Mouse (Mus musculus): ENCODE results near the gene Nsd2.

DNA sequence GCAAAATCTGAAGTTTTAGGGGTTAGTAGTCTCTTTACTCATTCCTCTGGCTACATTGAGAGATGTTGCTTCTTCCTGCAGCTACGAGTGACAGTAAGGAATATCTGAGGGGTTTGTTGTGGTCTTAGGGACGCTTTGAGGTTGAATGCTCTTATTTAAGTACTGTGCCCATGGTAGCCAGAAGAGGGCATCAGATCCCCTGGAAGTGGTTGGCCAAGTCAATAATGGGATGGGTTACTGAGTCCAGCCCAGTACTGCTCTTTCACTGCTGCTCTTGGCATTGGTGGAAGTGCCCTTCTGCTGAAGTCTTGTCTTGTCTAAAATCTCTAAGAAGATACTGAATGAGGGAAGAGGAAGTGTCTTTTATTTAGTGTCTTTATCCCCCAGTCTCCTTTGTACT is 33.5 kb downstream of the Nsd2 start:
- no peak for TF ChIP-seq ZNF384 (IDR thresholded peaks at IDR 0.05; ENCODE audit: low read depth, low read length)
- TF ChIP-seq CHD2 (IDR thresholded peaks at IDR 0.05; ENCODE audit: low read depth, low read length) = no peak
- no peak for TF ChIP-seq HCFC1 (IDR thresholded peaks at IDR 0.05; ENCODE audit: borderline replicate concordance, insufficient read depth, low read length)
- no peak for TF ChIP-seq MAFK (IDR thresholded peaks at IDR 0.05; ENCODE audit: insufficient read depth, low read depth, low read length)
- TF ChIP-seq ZC3H11A (IDR thresholded peaks at IDR 0.05; ENCODE audit: borderline replicate concordance, low read depth, low read length) = no peak

Data from ES-E14 (cell line).